Mouse (Mus musculus) E14TG2a.4 (cell line): Measurements from ENCODE around the gene Cldn22.

Source experiments
- H3K27me3 ChIP-seq: 2 replicates; pipeline ENCODE4 v1.6.1; 2014; ENCODE audit warnings: low read length, control low read depth; ENCODE audit not compliant: insufficient read depth
- H3K36me3 ChIP-seq: 2 replicates; pipeline ENCODE4 v1.6.1; 2014; ENCODE audit warnings: low read length, control low read depth; ENCODE audit not compliant: insufficient read depth
- H3K4me1 ChIP-seq: replicated peaks from 2 replicates; pipeline ENCODE4 v1.6.1; 2014; ENCODE audit warnings: low read depth, low read length, control low read depth
- H3K4me3 ChIP-seq: replicated peaks from 2 replicates; pipeline ENCODE4 v1.5.1; 2014; ENCODE audit warnings: mild to moderate bottlenecking, low read length
- H3K9me3 ChIP-seq: 2 replicates; pipeline ENCODE4 v1.6.1; 2014; ENCODE audit warnings: low read length, control low read depth
- CTCF ChIP-seq: conservative IDR thresholded peaks from 2 replicates; pipeline ENCODE4 v1.5.1; 2014; ENCODE audit warnings: low read length
- NANOG ChIP-seq: IDR thresholded peaks from 2 replicates; pipeline ENCODE4 v1.6.1; 2014; ENCODE audit warnings: borderline replicate concordance, low read length, mixed read lengths
- POU5F1 ChIP-seq: IDR thresholded peaks from 2 replicates; pipeline ENCODE4 v1.6.1; 2014; ENCODE audit warnings: low read length, borderline replicate concordance

Gene Cldn22

GRCm38 (mm10) chr8:47787705-47788104 lies 36.6 kb upstream of the Cldn22 start:
- H3K9me3 ChIP-seq, result peaks cover 13% of the 10 kb centered on the region
- H3K4me3 ChIP-seq, result no peak overlapping the region
- no peaks in the 10 kb centered on the region for H3K36me3 ChIP-seq
- TF ChIP-seq CTCF (no peak), NANOG (no peak), POU5F1 (no peak)
- H3K27me3 ChIP-seq, result no peaks in the 10 kb centered on the region
- peaks cover 9% of the 10 kb centered on the region; the same call in 1 of the 2 replicates for H3K4me1 ChIP-seq

GRCm38 (mm10) chr8:47791986-47792385 lies 32.3 kb upstream of the Cldn22 start:
- H3K27me3 ChIP-seq, result no peaks in the 10 kb centered on the region
- TF ChIP-seq POU5F1 (no peak), CTCF (no peak), NANOG (no peak)
- H3K9me3 ChIP-seq, result peaks cover 42% of the 10 kb centered on the region
- H3K4me3 ChIP-seq, result no peak overlapping the region
- H3K36me3 ChIP-seq, result no peaks in the 10 kb centered on the region
- H3K4me1 ChIP-seq, result no peaks in the 10 kb centered on the region

- Histone ChIP-seq H3K9me3 (peaks cover 30% of the 10 kb centered on the region), H3K27me3 (no peaks in the 10 kb centered on the region), H3K4me3 (no peak overlapping the region), H3K4me1 (no peaks in the 10 kb centered on the region), H3K36me3 (no peaks in the 10 kb centered on the region)
- TF ChIP-seq NANOG, result no peak
- TF ChIP-seq POU5F1, result no peak
- TF ChIP-seq CTCF, result no peak
These were observed 24.8 kb upstream of the Cldn22 start for GRCm38 (mm10) chr8:47799438-47799837.

GRCm38 (mm10) chr8:47802349-47802748 lies 21.9 kb upstream of the Cldn22 start:
- Histone ChIP-seq H3K4me3 (no peak overlapping the region), H3K4me1 (no peaks in the 10 kb centered on the region), H3K9me3 (peaks cover 9% of the 10 kb centered on the region; the same call in 1 of the 2 replicates), H3K27me3 (0 out of 2 replicates have a peak, but pooled peaks cover 2% of the 10 kb centered on the region), H3K36me3 (no peaks in the 10 kb centered on the region)
- TF ChIP-seq NANOG (no peak), CTCF (no peak), POU5F1 (no peak)

DNA sequence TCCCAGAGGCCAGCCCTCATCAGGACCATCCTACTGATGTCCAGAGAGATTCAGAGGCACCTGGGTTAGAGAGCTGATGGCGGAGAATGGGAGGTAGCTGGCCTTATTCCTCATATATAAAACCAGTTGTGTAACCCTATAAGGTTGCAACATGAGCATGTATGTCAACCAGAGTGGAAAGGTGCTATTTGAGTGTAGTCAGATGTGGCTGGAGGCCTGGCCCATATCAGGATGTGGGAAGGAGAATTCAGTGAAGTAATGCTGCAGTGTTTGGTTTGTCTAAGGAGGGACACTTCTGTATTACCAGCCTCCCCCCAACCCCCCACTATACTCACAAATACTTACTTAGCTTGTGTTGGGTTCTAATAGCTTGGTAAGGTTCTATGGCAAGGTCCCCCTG lies 20.0 kb upstream of the Cldn22 start:
- H3K4me3 ChIP-seq, result no peak overlapping the region
- H3K9me3 ChIP-seq, result no peaks in the 10 kb centered on the region
- TF ChIP-seq CTCF (no peak), NANOG (no peak), POU5F1 (no peak)
- H3K4me1 ChIP-seq, result no peaks in the 10 kb centered on the region
- H3K36me3 ChIP-seq, result no peaks in the 10 kb centered on the region
- H3K27me3 ChIP-seq, result 0 out of 2 replicates have a peak, but pooled peaks cover 5% of the 10 kb centered on the region

DNA sequence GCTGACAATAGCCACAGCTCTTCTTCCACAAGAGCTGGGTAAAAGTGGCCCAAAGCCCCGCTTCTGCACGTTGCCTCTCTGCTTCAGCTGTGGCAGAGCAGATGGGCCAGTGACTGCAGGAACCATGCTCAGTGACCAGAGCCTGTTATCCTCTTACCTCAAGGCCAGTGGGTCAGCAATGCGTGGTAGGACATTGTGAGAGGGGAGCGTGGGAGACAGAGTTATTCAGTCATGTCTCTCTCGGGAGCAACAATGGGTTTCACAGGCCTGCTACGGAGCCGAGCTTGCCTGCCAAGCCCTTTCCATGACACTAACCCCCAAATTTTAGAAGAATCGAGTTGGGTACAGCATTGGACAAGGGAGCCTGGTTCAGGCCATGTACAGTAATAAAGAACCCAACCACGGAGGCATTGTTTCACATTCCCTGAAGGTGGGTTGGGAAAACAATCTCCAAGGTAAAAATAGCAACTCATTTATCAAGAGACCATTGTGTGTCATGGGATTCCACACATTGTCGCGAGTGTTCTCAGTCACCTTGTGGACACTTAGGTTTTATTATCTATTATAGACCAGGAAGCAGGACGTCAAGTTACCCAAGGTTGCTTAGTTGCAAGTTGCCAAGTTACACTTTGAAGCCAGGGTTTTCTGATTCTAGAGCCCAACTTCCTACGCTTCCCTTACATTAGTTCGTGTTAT lies 14.2 kb upstream of the Cldn22 start:
- H3K4me3 ChIP-seq, result no peak overlapping the region
- no peaks in the 10 kb centered on the region for H3K36me3 ChIP-seq
- TF ChIP-seq NANOG (no peak), POU5F1 (no peak)
- peaks cover 7% of the 10 kb centered on the region for H3K4me1 ChIP-seq
- no peaks in the 10 kb centered on the region for H3K9me3 ChIP-seq
- H3K27me3 ChIP-seq, result 0 out of 2 replicates have a peak, but pooled peaks cover 5% of the 10 kb centered on the region

DNA sequence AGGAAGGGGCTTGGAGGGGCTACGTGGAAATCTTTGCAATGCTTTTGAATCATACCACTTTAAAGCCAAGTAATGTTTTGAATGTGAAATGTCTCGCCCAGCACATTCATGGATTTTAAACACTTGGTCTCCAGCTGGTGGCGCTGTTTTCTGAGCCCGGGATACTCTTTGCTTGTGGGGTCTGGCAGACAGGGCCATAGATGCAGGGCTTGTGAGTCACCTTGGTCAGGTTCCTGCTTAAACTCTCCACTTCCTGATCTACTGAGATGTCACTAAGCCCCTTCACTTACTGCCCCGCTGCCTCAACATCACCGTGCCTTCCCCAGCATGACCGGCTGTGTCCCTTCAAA lies 13.6 kb upstream of the Cldn22 start:
- Histone ChIP-seq H3K9me3 (no peaks in the 10 kb centered on the region), H3K36me3 (no peaks in the 10 kb centered on the region), H3K4me1 (peaks cover 7% of the 10 kb centered on the region), H3K4me3 (no peak overlapping the region), H3K27me3 (0 out of 2 replicates have a peak, but pooled peaks cover 5% of the 10 kb centered on the region)
- TF ChIP-seq POU5F1, result no peak
- TF ChIP-seq NANOG, result no peak
- TF ChIP-seq CTCF, result peak; percentile 64

DNA sequence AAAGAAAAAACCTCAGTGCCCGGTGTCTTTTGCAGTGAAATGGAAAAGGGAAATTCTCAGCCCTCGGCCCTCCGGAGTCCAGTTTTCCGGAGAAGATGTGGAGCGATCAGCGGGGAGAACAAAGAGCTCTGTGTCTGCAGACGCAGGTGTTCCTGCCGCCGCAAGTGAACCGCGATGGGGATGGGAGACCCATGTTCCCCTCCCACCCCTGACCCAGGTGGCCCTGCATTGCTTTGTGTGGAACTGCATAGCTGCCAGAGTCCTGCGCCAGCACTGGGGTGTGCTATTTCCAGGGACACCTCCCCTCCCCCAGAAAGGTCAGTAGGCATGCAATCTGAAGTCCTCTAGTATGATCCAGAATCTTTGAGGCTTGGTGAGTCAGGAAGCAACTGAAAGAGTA lies 13.1 kb upstream of the Cldn22 start:
- Histone ChIP-seq H3K4me1 (peaks cover 7% of the 10 kb centered on the region), H3K9me3 (no peaks in the 10 kb centered on the region), H3K4me3 (no peak overlapping the region), H3K36me3 (no peaks in the 10 kb centered on the region), H3K27me3 (0 out of 2 replicates have a peak, but pooled peaks cover 5% of the 10 kb centered on the region)
- TF ChIP-seq POU5F1, result no peak
- no peak for TF ChIP-seq NANOG
- TF ChIP-seq CTCF, result no peak

GRCm38 (mm10) chr8:47819034-47819433 lies 5.2 kb upstream of the Cldn22 start:
- H3K27me3 ChIP-seq, result 0 out of 2 replicates have a peak, but pooled peaks cover 6% of the 10 kb centered on the region
- H3K9me3 ChIP-seq, result no peaks in the 10 kb centered on the region
- peaks cover 1% of the 10 kb centered on the region; the same call in 1 of the 2 replicates for H3K4me1 ChIP-seq
- no peaks in the 10 kb centered on the region for H3K36me3 ChIP-seq
- no peak overlapping the region for H3K4me3 ChIP-seq
- TF ChIP-seq NANOG (no peak), CTCF (no peak), POU5F1 (no peak)
